Mouse (Mus musculus): ENCODE results near the gene Srgap3.

GRCm38 (mm10) chr6:112754994-112755393 is 192.1 kb downstream of the Srgap3 start:
- TF ChIP-seq CTCF (IDR thresholded peaks at IDR 0.05; ENCODE audit: control insufficient read depth, insufficient read depth, insufficient read length) (no peak), MYOG (IDR thresholded peaks at IDR 0.05; ENCODE audit: control insufficient read depth, extremely low read depth, insufficient read length) (no peak)

Measured in C2C12 (cell line).